In genomic region chr2:32084111-32084871, GRCm38 (mm10) we compare ENCODE assay signal across 8 mouse cellular contexts. TPM values are rescaled to one million over a fixed set of nuclear protein-coding genes. Genes with fewer than 3 reads are reported as not detected.
DNase-seq lines count a peak whose midpoint lies in the region; ATAC-seq and TF ChIP-seq lines count a peak whose summit lies in the region.

Fam78a (minus strand) TSS chr2:32084857.

- no peak for DNase-seq in lung, adult 2 months
- DNase-seq in lung, postnatal 25 days (ENCODE audit: low spot score) = no peak
- no peak for DNase-seq in gastrocnemius, postnatal 36 days
- DNase-seq in midbrain, embryonic 10.5 days (ENCODE audit: low spot score) = peak; percentile 57
- peak in 1 of 2 experiments; percentile 49 for DNase-seq in spleen, adult 2 months (ENCODE audit: low read depth in 1 of 2, low spot score in 2 of 2)
- no peak for DNase-seq in ovary, postnatal 14 days (ENCODE audit: low spot score)

- peak; percentile 43 for ATAC-seq in intestine, embryonic 15.5 days

- intact Hi-C loops in gastrocnemius, postnatal 36 days (cut with DNase I) = loop anchor here (5.0 kb wide), 1 partner anchor 37 kb away; no protein-coding TSS in a partner anchor

- TF ChIP-seq CTCF in lung, adult 2 months (IDR thresholded peaks at IDR 0.05; ENCODE audit: insufficient read depth, low read length) = no peak
- no peak for TF ChIP-seq CTCF in cortical plate, adult 2 months (IDR thresholded peaks at IDR 0.05; ENCODE audit: extremely low read depth, insufficient read depth, low read length)
- no peak for TF ChIP-seq CTCF in spleen, adult 2 months (IDR thresholded peaks at IDR 0.05; ENCODE audit: extremely low read depth, insufficient read depth, insufficient read length, insufficient replicate concordance)

- peak within 1 kb of the TSS; percentile 100 for H3K4me2 ChIP-seq in intestine, embryonic 15.5 days (replicated peaks)

- WGBS in lung, adult 2 months = 1% methylated on average over 68 of the region's 68 CpGs
- WGBS in intestine, embryonic 15.5 days = under 1% methylated on average over 68 of the region's 68 CpGs
- WGBS in midbrain, embryonic 10.5 days = under 1% methylated on average over 65 of the region's 68 CpGs
- under 1% methylated on average over 62 of the region's 68 CpGs for WGBS in spleen, adult 2 months

- H3K27me3 ChIP-seq in intestine, embryonic 15.5 days (replicated peaks) = peaks cover 72% of the 10 kb centered on the region
- H3K27me3 ChIP-seq in midbrain, embryonic 10.5 days (ENCODE audit: low read depth, poor library complexity, severe bottlenecking) = peaks cover 91% of the 10 kb centered on the region
- peaks cover 5% of the 10 kb centered on the region for H3K27me3 ChIP-seq in spleen, adult 2 months (ENCODE audit: control insufficient read depth, insufficient read depth, low read length)

- peak within 1 kb of the TSS; percentile 58 for H3K9ac ChIP-seq in intestine, embryonic 15.5 days

- no peaks in the 10 kb centered on the region for H3K36me3 ChIP-seq in intestine, embryonic 15.5 days
- no peaks in the 10 kb centered on the region for H3K36me3 ChIP-seq in midbrain, embryonic 10.5 days
- H3K36me3 ChIP-seq in spleen, adult 2 months (ENCODE audit: control insufficient read depth, insufficient read depth, low read length) = no peaks in the 10 kb centered on the region

- TF ChIP-seq POLR2A in lung, adult 2 months (IDR thresholded peaks at IDR 0.05; ENCODE audit: borderline replicate concordance, extremely low read depth, low read depth, low read length) = no peak
- TF ChIP-seq POLR2A in cortical plate, adult 2 months (IDR thresholded peaks at IDR 0.05; ENCODE audit: extremely low read depth, insufficient read depth, low read length) = no peak
- peak; percentile 32; the same call in 1 of the 2 replicates for TF ChIP-seq POLR2A in spleen, adult 2 months (IDR thresholded peaks at IDR 0.05; ENCODE audit: low read depth, low read length)

- peaks cover 3% of the 10 kb centered on the region; the same call in 1 of the 2 replicates for H3K4me1 ChIP-seq in lung, adult 2 months (ENCODE audit: control insufficient read depth, insufficient read depth, low read length)
- peaks cover 8% of the 10 kb centered on the region for H3K4me1 ChIP-seq in cortical plate, adult 2 months (ENCODE audit: control insufficient read depth, insufficient read depth, low read length)
- peaks cover 27% of the 10 kb centered on the region for H3K4me1 ChIP-seq in intestine, embryonic 15.5 days (replicated peaks)
- H3K4me1 ChIP-seq in midbrain, embryonic 10.5 days = peaks cover 40% of the 10 kb centered on the region
- H3K4me1 ChIP-seq in spleen, adult 2 months (ENCODE audit: control insufficient read depth, insufficient read depth, insufficient read length) = peaks cover 5% of the 10 kb centered on the region; the same call in 1 of the 2 replicates

- H3K4me3 ChIP-seq in lung, adult 2 months (replicated peaks; ENCODE audit: extremely low read depth, low read depth, low read length) = peak within 1 kb of the TSS; percentile 67
- H3K4me3 ChIP-seq in cortical plate, adult 2 months (ENCODE audit: insufficient read depth, low read length) = peak within 1 kb of the TSS; percentile 83
- H3K4me3 ChIP-seq in intestine, embryonic 15.5 days (replicated peaks) = peak within 1 kb of the TSS; percentile 69
- peak within 1 kb of the TSS; percentile 69 for H3K4me3 ChIP-seq in midbrain, embryonic 10.5 days
- peak within 1 kb of the TSS; percentile 84 for H3K4me3 ChIP-seq in spleen, adult 2 months (ENCODE audit: extremely low read depth, insufficient read depth, insufficient read length)

- H3K27ac ChIP-seq in cortical plate, adult 2 months (ENCODE audit: insufficient read depth, low read length) = peak within 1 kb of the TSS; percentile 86; the same call in 1 of the 2 replicates
- H3K27ac ChIP-seq in intestine, embryonic 15.5 days = no peak within 1 kb of the TSS
- H3K27ac ChIP-seq in midbrain, embryonic 10.5 days (replicated peaks) = peak within 1 kb of the TSS; percentile 64
- H3K27ac ChIP-seq in spleen, adult 2 months (ENCODE audit: insufficient read depth, low read length) = peak within 1 kb of the TSS; percentile 95

- H3K9me3 ChIP-seq in intestine, embryonic 15.5 days = no peaks in the 10 kb centered on the region
- H3K9me3 ChIP-seq in midbrain, embryonic 10.5 days (replicated peaks) = no peaks in the 10 kb centered on the region

RNA-seq across cellular contexts. Expression of gene Fam78a, which starts in this region (rescaled TPM):
- 6.0 and 7.5 TPM in 2 replicates for polyA plus RNA-seq in lung, adult 2 months (2012; rRNA removed)
- 3.2 and 3.7 TPM in 2 replicates for polyA plus RNA-seq in cortical plate, adult 2 months (2012; rRNA removed)
- 10 to 100 TPM; 13.2 to 16.5 TPM for total RNA-seq in gastrocnemius, postnatal 36 days (2021)
- polyA plus RNA-seq in intestine, embryonic 15.5 days (2015; fragmentation: Nextera tagmentation; extraction: Ambion mirVana) = 1.8 and 2.0 TPM in 2 replicates
- polyA plus RNA-seq in midbrain, embryonic 10.5 days (2016; fragmentation: Nextera tagmentation; extraction: Ambion mirVana) = 1.3 and 1.6 TPM in 2 replicates
- polyA plus RNA-seq in spleen, adult 2 months (2012; rRNA removed) = 33.1 and 48.3 TPM in 2 replicates
